Mouse (Mus musculus): ENCODE data around the gene Klhl5.

- TF ChIP-seq CTCF (IDR thresholded peaks at IDR 0.05; ENCODE audit: low read depth) = no peak
- TF ChIP-seq EP300 (IDR thresholded peaks at IDR 0.05; ENCODE audit: low read depth) = no peak
These were observed 55.7 kb downstream of the Klhl5 start for GRCm38 (mm10) chr5:65163001-65163400.
